Mouse (Mus musculus): ENCODE results near the gene Fmo1.

Fmo1 gene

GRCm38 (mm10) chr1:162866280-162866681 lies at the start of gene Fmo1:
TSS of gene Fmo1 (minus strand) at chr1:162866610.
- no peak for DNase-seq

GRCm38 (mm10) chr1:162914932-162915556 lies 48.6 kb upstream of the Fmo1 start:
- DNase-seq = no peak

- DNase-seq = no peak
Observed at GRCm38 (mm10) chr1:162912085-162912484, 45.7 kb upstream of the Fmo1 start.

- no peak for DNase-seq
Observed at GRCm38 (mm10) chr1:162901879-162902278, 35.5 kb upstream of the Fmo1 start.

- DNase-seq = no peak
Observed at GRCm38 (mm10) chr1:162897838-162898811, 31.7 kb upstream of the Fmo1 start, which contains the start of gene Fmo2. TSS of gene Fmo2 (minus strand) at chr1:162898726.

- DNase-seq = peak; percentile 12 to 25
Observed at GRCm38 (mm10) chr1:162895900-162896299, 29.5 kb upstream of the Fmo1 start.

GRCm38 (mm10) chr1:162893014-162893413 lies 26.6 kb upstream of the Fmo1 start:
- DNase-seq = no peak

- no peak for DNase-seq
Observed at GRCm38 (mm10) chr1:162891980-162892451, 25.6 kb upstream of the Fmo1 start.

GRCm38 (mm10) chr1:162888646-162889045 lies 22.2 kb upstream of the Fmo1 start:
- no peak for DNase-seq

- no peak for DNase-seq
Observed at GRCm38 (mm10) chr1:162887644-162888043, 21.2 kb upstream of the Fmo1 start.

GRCm38 (mm10) chr1:162886138-162886816 lies 19.9 kb upstream of the Fmo1 start:
- no peak for DNase-seq

- DNase-seq = no peak
Observed at GRCm38 (mm10) chr1:162882681-162883080, 16.3 kb upstream of the Fmo1 start.

- DNase-seq = peak; percentile 25 to 30
Observed at GRCm38 (mm10) chr1:162879595-162880369, 13.4 kb upstream of the Fmo1 start.

GRCm38 (mm10) chr1:162875091-162875490 lies 8.7 kb upstream of the Fmo1 start:
- no peak for DNase-seq

GRCm38 (mm10) chr1:162871701-162872311 lies 5.4 kb upstream of the Fmo1 start:
- DNase-seq = no peak

- DNase-seq = no peak
Observed at GRCm38 (mm10) chr1:162870978-162871377, 4.6 kb upstream of the Fmo1 start.

- DNase-seq = no peak
Observed at GRCm38 (mm10) chr1:162867396-162867795, 986 bp upstream of the Fmo1 start.

- DNase-seq = no peak
Observed at GRCm38 (mm10) chr1:162865493-162865830, 948 bp downstream of the Fmo1 start.

GRCm38 (mm10) chr1:162864816-162865492 lies 1.5 kb downstream of the Fmo1 start:
- DNase-seq = no peak

- DNase-seq = no peak
Observed at GRCm38 (mm10) chr1:162864279-162864678, 2.1 kb downstream of the Fmo1 start.

- no peak for DNase-seq
Observed at GRCm38 (mm10) chr1:162863579-162863978, 2.8 kb downstream of the Fmo1 start.

All from cerebellum, adult 18-20 months (tissue).